Mouse (Mus musculus) lung, postnatal 14 days (tissue): ENCODE data around the gene Nolc1.
"Not testable (repeated sequence)": the region's sequence is repeated elsewhere in the genome, so short reads cannot be mapped to it uniquely, and the experiment has no call there.

Experiments
- DNase-seq: peaks from one replicate; pipeline ENCODE4 v3.0.0; 2021

Nolc1 gene

DNA sequence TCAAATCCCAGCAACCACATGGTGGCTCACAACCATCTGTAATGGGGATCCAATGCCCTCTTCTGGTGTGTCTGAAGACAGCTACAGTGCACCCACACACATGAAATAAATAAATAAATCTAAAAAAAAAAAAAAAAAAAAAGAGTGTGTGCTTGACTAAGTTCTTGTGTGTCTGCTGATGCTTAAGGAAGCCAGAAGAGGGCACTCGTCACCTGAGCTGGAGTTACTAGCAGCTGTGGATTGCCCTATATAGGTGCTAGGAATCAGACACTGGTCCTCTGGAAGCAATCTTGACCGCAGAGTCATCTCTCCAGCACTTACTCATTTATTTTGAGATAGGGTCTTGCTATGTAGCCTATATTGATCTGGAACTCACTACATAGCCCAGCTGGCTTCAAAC is 18.5 kb downstream of the Nolc1 start:
- no peak for DNase-seq

DNA sequence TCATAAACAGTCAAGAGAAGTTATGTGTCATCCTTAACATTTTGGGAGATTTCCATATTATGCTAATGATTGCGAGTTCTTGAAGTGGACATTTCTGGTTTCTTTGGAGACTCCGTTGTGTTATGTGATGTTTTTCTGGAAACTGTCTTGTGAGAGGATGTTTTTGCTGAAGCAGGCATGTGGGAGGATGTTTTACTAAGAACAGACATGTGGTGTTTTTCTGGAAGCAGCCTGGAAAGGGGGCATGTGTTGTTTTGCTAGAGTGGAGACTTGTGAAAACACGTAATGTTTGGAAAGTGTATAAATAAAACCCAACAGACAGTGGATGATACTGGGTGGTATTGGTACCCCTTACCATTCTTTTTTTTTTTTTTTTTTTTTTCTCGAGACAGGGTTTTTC is 19.6 kb downstream of the Nolc1 start:
- DNase-seq = no peak

DNA sequence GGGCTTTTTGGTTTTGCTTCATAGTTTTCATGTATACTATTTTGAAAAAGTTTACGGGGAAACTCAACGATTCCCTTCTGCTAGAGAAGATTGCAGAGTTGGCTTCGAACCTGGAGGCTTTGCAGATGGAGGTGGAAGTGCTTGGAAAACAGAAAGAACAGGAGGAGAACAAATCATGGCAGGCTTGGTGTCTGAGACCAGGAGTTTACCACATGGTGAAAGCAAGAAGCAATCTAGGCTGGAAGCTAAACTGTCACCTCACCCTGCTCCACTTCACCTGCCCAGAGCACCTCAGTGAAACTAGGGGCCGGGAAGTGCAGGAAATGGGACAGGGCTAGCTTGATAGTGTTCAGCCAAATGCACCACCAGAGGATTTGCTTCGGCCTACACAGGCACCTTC is 20.7 kb downstream of the Nolc1 start:
- DNase-seq = no peak

DNA sequence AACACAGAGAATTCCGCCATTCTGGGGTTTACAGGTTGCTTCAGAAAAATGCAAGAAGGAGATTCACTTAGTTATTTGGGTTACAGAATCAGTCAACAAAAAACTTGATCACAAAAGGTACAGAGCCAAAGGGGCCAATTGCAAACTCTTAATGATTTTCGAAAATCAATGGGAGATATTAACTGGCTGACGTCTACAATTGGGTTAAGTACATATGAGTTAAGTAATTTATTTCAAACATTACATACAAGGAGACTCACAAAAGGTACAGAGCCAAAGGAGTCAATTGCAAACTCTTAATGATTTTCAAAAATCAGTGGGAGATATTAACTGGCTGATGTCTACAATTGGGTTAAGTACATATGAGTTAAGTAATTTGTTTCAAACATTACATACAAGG is 23.9 kb downstream of the Nolc1 start:
- DNase-seq = no peak

DNA sequence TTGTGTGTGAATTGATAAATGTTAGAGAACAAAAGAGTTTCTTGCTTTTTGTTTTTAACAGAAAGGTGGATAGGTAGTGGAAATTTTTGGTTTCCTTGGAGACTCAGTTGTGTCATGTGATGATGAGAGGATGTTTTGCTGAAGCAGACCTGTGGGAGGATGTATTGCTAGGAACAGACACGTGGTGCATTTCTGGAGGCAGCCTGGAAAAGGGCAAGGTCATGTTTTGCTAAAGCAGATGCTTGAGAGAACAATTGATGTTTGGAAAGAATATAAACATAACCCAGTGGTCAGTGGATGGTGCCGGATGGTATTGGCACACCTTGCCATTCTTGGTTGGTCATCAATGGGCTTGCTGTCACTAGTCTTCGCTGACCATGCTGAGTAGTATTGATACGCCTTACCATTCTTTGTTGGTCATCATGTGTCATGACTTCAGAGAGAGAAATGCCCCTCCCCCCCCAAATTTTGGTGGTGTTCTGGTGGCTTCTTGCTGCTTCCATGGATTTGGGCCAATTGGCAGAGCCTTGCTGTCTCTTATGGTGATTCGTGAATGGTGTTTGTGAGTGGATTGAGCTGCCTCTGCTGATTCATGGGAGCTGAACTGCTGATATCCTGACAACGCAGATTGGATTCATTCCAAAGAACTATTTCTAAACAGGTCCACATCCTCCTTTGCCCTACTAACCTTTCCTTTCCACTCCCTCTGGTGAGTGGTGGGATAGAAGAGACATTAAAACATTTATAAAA is 27.9 kb downstream of the Nolc1 start:
- no peak for DNase-seq

DNA sequence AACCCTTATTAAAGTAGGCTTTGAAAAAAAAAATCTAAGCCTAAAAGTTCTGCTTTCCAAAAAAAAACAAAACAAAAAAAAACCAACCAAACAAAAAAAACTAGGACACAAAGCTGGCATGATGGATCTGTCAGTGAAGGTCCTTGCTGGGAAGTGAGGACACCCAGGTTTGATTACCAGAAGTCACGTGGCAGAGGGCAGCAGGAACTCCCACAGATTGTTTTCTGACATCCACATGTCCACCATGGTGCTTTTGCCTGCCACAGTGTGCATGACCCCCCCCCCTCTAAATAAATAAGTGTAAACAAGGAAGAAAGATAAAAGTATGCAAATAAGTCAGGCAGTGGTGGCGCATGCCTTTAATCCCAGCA is 28.5 kb downstream of the Nolc1 start:
- DNase-seq = no peak

DNA sequence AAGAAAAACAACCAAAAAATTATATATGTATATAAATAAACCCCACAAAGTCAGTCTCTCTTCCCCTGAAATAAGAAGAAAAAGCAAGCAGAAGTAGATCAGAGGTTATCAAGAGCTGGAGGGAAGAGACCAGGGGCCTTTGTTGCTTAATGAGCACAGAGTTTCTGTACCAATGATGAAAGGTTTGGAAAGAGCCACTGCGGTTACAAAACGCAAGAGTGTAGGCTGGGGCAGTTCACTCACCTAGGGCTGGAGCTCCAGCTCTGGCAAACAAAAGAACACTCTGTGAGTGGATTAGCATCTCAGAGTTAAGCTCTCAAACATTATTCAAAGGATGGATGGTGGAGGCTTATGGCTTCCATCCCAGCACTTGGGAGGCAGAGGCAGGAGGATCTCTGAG is 34.6 kb downstream of the Nolc1 start:
- no peak for DNase-seq

DNA sequence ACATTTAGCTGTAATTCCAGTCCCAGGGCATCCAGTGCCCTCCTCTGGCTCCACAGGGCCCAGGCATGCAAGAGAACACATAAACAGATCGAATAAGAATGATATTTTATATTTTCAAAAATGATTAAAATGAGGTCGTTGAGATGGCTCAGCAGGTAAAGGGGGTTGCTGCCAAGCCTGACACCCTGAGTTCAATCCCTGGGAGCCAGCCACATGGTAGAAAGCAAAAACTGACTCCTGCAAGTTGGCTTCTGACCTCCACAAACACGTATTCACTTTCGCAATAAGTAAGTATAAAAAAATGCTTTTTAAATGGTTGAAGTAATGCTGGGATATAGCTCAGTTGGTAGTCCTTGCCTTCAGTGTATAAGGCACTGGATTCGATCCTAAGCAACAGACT is 35.1 kb downstream of the Nolc1 start:
- DNase-seq = no peak

DNA sequence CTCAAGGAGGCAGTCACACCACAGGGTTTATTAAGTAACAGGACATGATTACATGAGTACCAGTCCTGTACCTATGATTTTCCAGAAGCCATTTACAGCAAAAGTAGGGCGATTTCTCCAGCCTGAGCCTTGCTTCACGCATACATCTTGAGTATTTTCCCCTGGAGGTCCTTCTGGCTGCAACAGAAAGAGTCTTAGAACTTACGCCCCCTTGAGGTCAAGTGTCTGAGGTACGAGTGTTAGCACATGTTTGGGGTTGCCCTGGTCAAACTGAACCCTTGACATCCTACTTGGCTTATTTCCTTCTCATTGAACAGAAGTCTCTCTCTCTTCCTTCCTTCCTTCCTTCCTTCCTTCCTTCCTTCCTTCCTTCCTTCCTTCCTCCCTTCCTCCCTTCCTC is 39.0 kb downstream of the Nolc1 start:
- no peak for DNase-seq

DNA sequence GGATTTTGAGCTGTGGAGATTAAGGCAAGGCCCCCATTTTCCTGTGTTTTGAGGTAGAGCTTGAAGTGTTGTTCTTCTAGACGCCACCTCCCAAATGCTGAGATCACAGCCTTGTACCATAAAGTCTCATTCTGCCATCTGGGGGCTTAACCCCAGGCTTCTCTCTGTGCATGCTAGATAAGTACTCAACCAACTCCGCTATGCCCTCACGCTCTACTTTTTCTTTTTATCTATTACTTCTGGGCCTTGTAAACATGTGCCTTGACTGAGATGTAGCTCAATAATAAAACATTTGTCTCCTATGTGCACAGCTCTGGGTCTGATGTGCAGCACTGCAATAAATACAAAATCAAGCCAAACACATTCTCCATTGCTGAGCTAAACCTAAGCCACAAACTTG is 43.8 kb downstream of the Nolc1 start:
- no peak for DNase-seq

DNA sequence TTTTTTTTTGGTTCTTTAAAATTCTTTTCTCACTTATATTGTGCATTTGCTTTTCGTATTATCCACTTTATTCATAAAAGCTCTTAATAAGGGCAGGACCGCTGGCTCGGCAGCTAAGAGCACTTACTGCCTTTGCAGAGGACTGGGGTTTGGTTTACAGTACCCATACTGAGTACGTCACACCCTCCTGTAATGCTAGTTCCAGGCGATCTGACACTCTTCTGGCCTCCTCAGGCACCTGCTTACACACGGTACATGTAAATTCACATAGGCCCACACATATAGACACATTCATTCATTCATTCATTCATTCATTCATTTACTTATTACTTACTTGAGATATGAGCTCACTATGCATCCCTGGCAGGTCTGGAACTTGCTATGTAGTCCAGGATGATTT is 45.2 kb downstream of the Nolc1 start:
- no peak for DNase-seq

DNA sequence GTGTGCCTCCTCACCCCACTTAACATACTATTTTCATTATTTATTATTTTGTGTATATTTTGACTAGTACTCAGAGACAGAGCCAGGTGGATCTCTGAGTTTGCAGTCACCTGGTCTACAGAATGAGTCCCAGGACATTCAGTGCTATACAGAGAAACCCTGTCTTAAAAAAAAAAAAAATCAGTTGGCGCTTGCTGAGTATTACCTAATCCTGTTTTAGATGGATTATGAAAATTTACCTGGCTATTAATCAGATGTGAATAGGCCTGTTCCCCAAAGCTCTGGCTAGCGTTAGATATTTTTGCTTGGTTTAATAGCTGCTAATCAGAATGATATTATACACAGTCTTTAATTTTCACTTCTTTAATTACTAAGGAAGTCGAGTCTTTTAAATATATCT is 48.2 kb downstream of the Nolc1 start:
- no peak for DNase-seq

DNA sequence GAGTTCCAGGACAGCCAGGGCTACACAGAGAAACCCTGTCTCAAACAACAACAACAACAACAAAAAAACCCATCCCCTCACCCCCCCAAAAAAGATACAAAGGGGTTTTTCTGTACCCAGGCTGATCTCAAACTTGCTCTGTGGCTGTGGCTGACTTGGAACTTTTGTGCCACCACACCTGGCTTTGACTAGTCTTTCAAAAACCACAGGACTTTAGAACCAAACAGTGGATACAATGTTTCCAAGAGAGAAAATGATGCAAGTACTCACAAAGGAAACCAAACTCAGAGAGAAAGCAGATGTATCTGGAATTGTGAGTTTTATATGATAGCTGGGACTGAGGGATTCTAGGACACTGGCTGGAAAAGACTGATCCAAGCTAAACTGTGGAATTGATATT is 49.0 kb downstream of the Nolc1 start:
- no peak for DNase-seq

DNA sequence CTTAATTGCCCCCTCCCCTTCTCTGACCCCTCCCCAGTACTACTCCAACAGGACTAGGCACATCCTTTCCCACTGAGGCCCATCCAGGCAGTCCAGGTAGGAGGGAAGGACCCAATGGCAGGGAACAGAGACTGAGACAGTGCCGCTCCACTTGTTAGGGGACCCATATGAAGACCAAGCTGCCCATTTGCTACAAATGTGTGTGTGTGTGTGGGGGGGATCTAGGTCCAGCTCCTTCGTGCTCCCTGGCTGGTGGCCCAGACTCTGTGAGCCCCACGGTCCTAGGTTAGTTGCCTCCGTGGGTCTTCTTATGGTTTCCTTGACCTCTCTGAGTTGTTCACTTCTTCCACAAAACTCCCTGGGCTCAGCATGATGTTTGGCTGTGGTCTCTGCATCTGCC is 50.6 kb downstream of the Nolc1 start:
- DNase-seq = no peak

DNA sequence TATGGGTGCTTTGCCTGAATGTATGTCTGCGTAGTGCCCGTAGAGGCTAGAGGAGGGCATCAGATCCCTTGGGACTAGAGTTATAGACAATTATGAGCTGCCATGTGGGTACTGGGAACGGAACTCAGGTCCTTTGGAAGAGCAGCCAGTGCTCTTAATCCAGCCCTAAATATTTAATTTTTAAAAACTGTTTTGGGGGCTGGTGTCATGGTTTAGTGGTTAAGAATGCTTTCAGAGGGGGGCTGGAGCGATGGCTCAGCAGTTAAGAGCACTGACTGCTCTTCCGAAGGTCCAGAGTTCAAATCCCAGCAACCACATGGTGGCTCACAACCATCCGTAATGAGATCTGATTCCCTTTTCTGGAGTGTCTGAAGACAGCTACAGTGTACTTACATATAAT is 54.1 kb downstream of the Nolc1 start:
- not testable (repeated sequence) for DNase-seq

DNA sequence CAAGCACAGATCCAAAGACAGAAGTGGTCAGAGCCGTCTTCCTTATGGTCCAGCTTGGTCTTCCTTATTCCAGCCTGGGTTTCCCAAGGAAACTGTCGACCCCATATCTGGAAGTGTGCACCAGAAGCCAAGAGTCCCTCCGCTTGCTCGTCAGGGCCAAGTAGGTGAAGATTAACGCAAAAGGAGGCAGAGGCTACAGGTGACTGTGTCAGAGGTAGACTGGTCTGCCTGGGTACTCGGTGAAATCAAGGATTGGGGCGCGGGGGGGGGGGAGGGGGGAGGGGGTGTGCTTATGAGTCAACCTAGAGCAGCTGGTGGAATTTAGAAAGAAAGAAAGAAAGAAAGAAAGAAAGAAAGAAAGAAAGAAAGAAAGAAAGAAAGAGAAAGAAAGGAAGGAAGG is 55.6 kb downstream of the Nolc1 start:
- DNase-seq = no peak

DNA sequence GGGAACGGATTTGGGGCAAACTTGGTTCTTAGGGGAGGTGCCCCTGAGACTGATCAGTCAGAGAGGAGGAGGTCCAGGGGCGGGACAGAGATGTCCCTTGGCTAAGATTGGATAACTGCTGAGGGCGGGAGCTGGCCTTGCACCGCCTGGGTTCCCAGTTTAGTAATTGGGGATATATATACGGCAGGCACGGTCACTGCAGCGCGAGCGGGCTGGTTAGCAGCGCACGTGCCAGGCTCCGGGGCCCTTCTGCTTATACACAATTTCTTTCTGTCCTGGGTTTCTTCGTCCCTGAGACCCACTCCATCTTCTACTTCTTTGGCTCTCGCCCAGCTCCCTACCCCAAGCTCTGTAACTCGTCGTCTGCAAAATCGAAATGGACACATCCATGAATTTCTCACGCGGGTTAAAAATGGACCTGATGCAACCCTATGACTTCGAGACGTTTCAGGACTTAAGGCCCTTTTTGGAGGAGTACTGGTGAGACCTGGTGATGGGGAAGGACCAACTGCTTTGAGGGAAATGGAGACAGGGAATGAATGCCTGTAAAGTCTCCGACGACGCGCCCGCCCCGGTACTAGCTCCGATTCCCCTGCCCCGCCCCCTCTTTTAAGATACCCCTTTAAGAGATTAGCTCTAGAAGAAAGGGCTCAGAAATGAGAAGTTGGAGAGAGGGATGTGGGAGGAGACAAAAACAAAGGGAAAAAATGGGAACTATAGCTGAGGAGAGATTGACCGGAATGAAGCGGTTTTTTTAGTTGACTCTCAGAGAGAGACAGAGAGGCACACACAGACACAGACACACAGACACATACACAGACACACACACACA is 56.2 kb downstream of the Nolc1 start, which contains the start of gene Elovl3:
TSS of gene Elovl3 (plus strand) at position 204 of the 832 bp plus-strand sequence.
- DNase-seq = peak; percentile 41

DNA sequence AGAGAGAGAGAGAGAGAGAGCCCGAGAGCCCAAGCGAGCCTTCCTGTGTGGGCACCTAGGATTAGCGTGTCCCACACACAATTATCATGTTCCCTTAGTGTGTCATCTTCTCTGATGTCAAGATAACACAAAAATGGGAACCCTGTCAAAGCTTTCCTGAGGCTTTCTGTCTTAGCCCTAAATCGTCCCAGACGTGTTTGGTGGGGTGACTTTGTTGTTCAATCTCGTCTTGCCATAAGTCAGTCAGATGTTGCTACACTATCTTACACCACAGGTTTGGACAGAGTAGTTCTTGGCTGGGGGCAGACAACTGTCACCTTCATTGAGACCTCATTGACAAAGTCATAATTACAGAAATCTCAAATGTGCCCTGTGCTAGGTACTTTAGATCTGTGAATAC is 56.9 kb downstream of the Nolc1 start:
- no peak for DNase-seq
